Mouse (Mus musculus) thymus, adult 2 months (tissue): ENCODE results near the gene Cd180.

Experiments used
- CTCF ChIP-seq: fragments of 200-500 bp; IDR thresholded peaks from 2 replicates; pipeline ENCODE4 v1.5.1; 2012; ENCODE audit warnings: mild to moderate bottlenecking, control low read depth, low read length, moderate library complexity, borderline replicate concordance; ENCODE audit not compliant: control insufficient read depth, poor library complexity, insufficient read depth; ENCODE audit errors: extremely low read depth
- POLR2A ChIP-seq: fragments of 200-500 bp; IDR thresholded peaks from 2 replicates; pipeline ENCODE4 v1.6.1; 2012; ENCODE audit warnings: mild to moderate bottlenecking, low read length, control low read depth, moderate library complexity; ENCODE audit not compliant: control insufficient read depth, poor library complexity, insufficient read depth; ENCODE audit errors: extremely low read depth

GRCm38 (mm10) chr13:102669522-102670256 lies 23.7 kb upstream of the Cd180 start:
- no peak for TF ChIP-seq POLR2A
- no peak for TF ChIP-seq CTCF
